Mouse (Mus musculus) limb, embryonic 11.5 days (tissue): ENCODE results near the gene Bcl10. TPM values are rescaled to one million over a fixed set of nuclear protein-coding genes. Genes with fewer than 3 reads are reported as not detected.

Source experiments
- ATAC-seq: fragments of 200-750 bp; cut with Nextera tagmentation; 2 replicates; pipeline ENCODE4 v1.8.0; 2017; ENCODE audit warnings: low read depth; ENCODE audit not compliant: insufficient number of reproducible peaks, low FRiP score, low TSS enrichment
- DNase-seq: peaks from one replicate; pipeline ENCODE4 v3.0.0-alpha.2; 2015; ENCODE audit warnings: low spot score
- H3K27ac ChIP-seq: fragments of 300-500 bp; sonication (generic); replicated peaks from 2 replicates; pipeline ENCODE4 v1.5.1; 2014; ENCODE audit warnings: low read depth, mild to moderate bottlenecking, low read length
- H3K27me3 ChIP-seq: fragments of 300-500 bp; sonication (generic); 2 replicates; pipeline ENCODE4 v1.6.1; 2014; ENCODE audit warnings: mild to moderate bottlenecking, low read length, mixed read lengths; ENCODE audit not compliant: control insufficient read depth, insufficient read depth
- H3K36me3 ChIP-seq: fragments of 300-500 bp; sonication (generic); 2 replicates; pipeline ENCODE4 v1.6.1; 2014; ENCODE audit warnings: mild to moderate bottlenecking, low read length, moderate library complexity, mixed read lengths; ENCODE audit not compliant: control insufficient read depth, insufficient read depth
- H3K4me1 ChIP-seq: fragments of 300-500 bp; sonication (generic); 2 replicates; pipeline ENCODE4 v1.6.1; 2014; ENCODE audit warnings: low read length, mixed read lengths; ENCODE audit not compliant: control insufficient read depth, insufficient read depth
- H3K4me2 ChIP-seq: fragments of 300-500 bp; sonication (generic); 2 replicates; pipeline ENCODE4 v1.6.1; 2014; ENCODE audit warnings: low read depth, mild to moderate bottlenecking, moderate library complexity; ENCODE audit not compliant: severe bottlenecking
- H3K4me3 ChIP-seq: fragments of 300-500 bp; sonication (generic); 2 replicates; pipeline ENCODE4 v1.5.1; 2014; ENCODE audit warnings: low read depth, low read length
- H3K9ac ChIP-seq: fragments of 300-500 bp; sonication (generic); 2 replicates; pipeline ENCODE4 v1.6.1; 2014; ENCODE audit warnings: mild to moderate bottlenecking, low read length
- H3K9me3 ChIP-seq: fragments of 300-500 bp; sonication (generic); 2 replicates; pipeline ENCODE4 v1.6.1; 2016; ENCODE audit warnings: low read length; ENCODE audit not compliant: control insufficient read depth
- WGBS: fragments of 180-500 bp; shearing (Covaris S2); extraction: QIAGEN DNeasy Blood & Tissue Kit; methylation state at CpG from one replicate; pipeline ENCODE4 v1.1.7; 2014; 5-methylcytosine and 5-hydroxymethylcytosine counted together
- polyA plus RNA-seq: library from polyadenylated mRNA; unstranded; fragments of >200 nt; fragmentation: Nextera tagmentation; extraction: Ambion mirVana; gene quantifications from 2 replicates; pipeline ENCODE4 v1.2.1, GENCODE M21; 2014

The Bcl10 gene
- polyA plus RNA-seq, 1 experiment from 2014 or later: 54.7 TPM

DNA sequence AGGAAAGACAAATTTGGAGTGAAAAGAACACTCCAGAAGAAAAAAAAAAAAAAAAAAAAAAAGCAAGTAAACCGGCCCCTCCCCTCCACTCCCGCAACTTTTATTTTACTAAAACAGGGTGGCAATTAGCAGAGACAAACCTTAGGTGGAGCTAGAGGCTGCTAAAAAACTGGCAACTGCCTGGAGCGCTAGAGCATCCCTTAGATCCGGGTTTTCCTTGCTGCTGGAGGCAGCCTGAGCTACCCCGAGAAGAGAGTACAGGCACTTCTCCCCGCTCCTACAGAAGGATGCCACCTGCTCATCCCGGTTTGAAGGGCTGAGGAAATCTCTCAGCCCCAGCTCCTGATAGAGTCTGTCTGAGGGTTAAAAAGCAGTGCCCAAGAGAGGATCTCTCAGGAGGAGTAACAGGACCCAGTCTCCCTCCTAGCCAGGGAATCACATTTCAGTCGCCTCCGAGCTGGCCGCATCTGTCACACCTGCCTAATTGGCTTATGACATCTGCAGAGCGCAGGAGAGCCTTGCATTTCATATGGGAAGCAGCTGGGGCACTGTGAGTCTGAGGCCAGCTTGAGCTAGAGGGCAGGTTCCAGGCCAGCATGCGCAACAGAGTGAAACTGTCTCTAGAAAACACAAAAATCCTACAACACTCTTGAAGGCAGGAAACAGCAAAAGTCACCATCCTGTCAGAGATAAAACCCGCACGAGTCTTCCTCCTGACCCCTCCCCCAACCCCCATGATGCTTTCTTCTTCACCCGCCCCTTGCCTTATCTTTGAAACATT is 27.6 kb downstream of the Bcl10 start:
- H3K27ac ChIP-seq: no peak overlapping the region
- WGBS: 6% methylated on average over 15 of the region's 15 CpGs
- ATAC-seq (peak; percentile 75), DNase-seq (peak; percentile 66)
- H3K9me3 ChIP-seq: no peaks in the 10 kb centered on the region
- no peak overlapping the region for H3K4me3 ChIP-seq
- H3K36me3 ChIP-seq: no peaks in the 10 kb centered on the region
- no peaks in the 10 kb centered on the region for H3K27me3 ChIP-seq
- 0 out of 2 replicates have a peak, but pooled peaks cover 2% of the 10 kb centered on the region for H3K4me1 ChIP-seq
- peak overlapping the region; percentile 23 for H3K4me2 ChIP-seq
- H3K9ac ChIP-seq: no peak overlapping the region

- H3K27ac ChIP-seq: no peak overlapping the region
- DNase-seq (no peak), ATAC-seq (no peak)
- WGBS: 35% methylated on average over 5 of the region's 5 CpGs
- no peak overlapping the region for H3K9ac ChIP-seq
- 0 out of 2 replicates have a peak, but pooled peaks cover 2% of the 10 kb centered on the region for H3K4me1 ChIP-seq
- 0 out of 2 replicates have a peak overlapping the region, but pooled peaks have one; percentile 23 for H3K4me2 ChIP-seq
- no peaks in the 10 kb centered on the region for H3K36me3 ChIP-seq
- H3K9me3 ChIP-seq: no peaks in the 10 kb centered on the region
- H3K4me3 ChIP-seq: no peak overlapping the region
- no peaks in the 10 kb centered on the region for H3K27me3 ChIP-seq
Measured at GRCm38 (mm10) chr3:145950815-145951130, 28.2 kb downstream of the Bcl10 start.

DNA sequence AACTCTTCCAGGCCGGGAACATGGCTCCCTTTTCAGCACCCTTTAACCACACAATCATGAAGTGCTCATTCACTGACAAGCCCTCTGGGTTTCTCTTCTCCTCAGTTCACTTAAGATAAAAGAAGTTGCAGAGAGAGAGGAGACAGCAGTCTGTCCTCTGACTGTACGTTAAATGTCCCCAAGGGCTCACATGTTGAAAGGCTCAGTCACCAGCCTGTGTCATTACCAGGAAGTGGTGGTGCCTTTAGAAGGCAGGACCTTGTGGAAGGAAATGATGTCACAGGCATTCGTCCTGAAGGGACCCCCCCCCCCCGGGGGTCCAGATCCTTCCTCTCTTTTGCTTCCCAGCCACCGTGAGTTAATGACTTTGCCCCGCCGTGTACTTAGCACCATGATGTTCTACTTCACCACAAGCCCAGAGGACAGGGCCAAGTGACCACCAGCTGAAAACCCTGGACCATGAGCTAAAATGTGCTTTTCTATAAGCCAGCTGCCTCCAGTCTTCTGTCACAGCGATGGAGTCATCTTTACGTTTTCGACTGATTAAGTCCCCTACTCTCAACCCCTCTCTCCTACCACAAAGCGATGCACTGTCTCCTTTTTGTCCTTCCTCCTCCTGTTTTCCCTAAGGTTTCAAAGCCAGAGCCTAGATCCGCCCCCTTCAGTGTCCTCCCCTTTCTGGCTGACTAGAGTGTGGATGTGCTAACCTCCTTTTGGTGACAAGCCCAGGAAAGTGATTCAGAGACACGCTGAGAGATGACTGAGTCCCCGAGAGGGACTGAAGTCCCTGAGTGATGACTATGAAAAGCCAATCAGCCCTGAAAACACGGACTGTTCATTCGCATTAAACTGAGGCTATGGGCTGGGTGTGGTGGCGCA is 28.9 kb downstream of the Bcl10 start:
- WGBS: 72% methylated on average over 17 of the region's 17 CpGs
- no peak for ATAC-seq

GRCm38 (mm10) chr3:145952945-145953344 is 30.3 kb downstream of the Bcl10 start:
- 0 out of 2 replicates have a peak, but pooled peaks cover 2% of the 10 kb centered on the region for H3K4me1 ChIP-seq
- H3K36me3 ChIP-seq: no peaks in the 10 kb centered on the region
- WGBS: 86% methylated on average over 7 of the region's 7 CpGs
- H3K9ac ChIP-seq: no peak overlapping the region
- DNase-seq (no peak), ATAC-seq (no peak)
- H3K27me3 ChIP-seq: no peaks in the 10 kb centered on the region
- H3K27ac ChIP-seq: no peak overlapping the region
- H3K4me3 ChIP-seq: no peak overlapping the region
- H3K4me2 ChIP-seq: no peak overlapping the region
- no peaks in the 10 kb centered on the region for H3K9me3 ChIP-seq

More for the DNA sequence above, 28.9 kb downstream of the Bcl10 start:
- no peak overlapping the region for H3K27ac ChIP-seq
- no peaks in the 10 kb centered on the region for H3K9me3 ChIP-seq
- H3K9ac ChIP-seq: no peak overlapping the region
- no peaks in the 10 kb centered on the region for H3K27me3 ChIP-seq
- H3K36me3 ChIP-seq: no peaks in the 10 kb centered on the region
- no peak for DNase-seq
- no peak overlapping the region for H3K4me3 ChIP-seq
- no peak overlapping the region for H3K4me2 ChIP-seq
- H3K4me1 ChIP-seq: 0 out of 2 replicates have a peak, but pooled peaks cover 2% of the 10 kb centered on the region

DNA sequence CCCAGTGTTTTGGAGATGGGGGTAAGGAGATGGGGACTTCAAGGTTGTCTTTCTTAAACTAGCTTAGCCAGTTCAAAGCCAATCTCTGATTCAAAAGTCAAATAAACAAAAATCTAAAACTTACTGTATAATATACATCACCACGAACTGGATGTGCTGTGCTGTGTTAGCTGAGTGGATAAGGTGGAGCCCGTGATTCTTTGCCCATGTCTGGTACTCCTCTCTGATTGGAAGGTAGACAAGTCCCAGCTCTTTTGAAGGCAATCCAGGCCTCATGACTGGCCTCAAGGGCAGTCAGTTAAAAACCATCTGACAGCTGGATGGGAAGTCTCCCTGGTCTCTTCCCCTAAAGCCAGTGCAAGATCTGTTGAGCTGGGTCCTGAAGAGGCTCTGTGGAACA is 30.8 kb downstream of the Bcl10 start:
- Histone ChIP-seq H3K27ac (no peak overlapping the region), H3K4me2 (no peak overlapping the region), H3K36me3 (no peaks in the 10 kb centered on the region), H3K9me3 (no peaks in the 10 kb centered on the region), H3K4me1 (0 out of 2 replicates have a peak, but pooled peaks cover 2% of the 10 kb centered on the region), H3K27me3 (no peaks in the 10 kb centered on the region), H3K9ac (no peak overlapping the region), H3K4me3 (no peak overlapping the region)
- ATAC-seq (no peak), DNase-seq (no peak)
- 84% methylated on average over 2 of the region's 2 CpGs for WGBS

- no peak overlapping the region for H3K4me3 ChIP-seq
- no peaks in the 10 kb centered on the region for H3K9me3 ChIP-seq
- H3K9ac ChIP-seq: no peak overlapping the region
- H3K4me1 ChIP-seq: peaks cover 9% of the 10 kb centered on the region; the same call in 1 of the 2 replicates
- H3K36me3 ChIP-seq: no peaks in the 10 kb centered on the region
- no peak overlapping the region for H3K4me2 ChIP-seq
- no peak overlapping the region for H3K27ac ChIP-seq
- DNase-seq (no peak), ATAC-seq (no peak)
- WGBS: 63% methylated on average over 1 of the region's 1 CpGs
- peaks cover 18% of the 10 kb centered on the region for H3K27me3 ChIP-seq
Measured at GRCm38 (mm10) chr3:145959824-145960223, 37.2 kb downstream of the Bcl10 start.

DNA sequence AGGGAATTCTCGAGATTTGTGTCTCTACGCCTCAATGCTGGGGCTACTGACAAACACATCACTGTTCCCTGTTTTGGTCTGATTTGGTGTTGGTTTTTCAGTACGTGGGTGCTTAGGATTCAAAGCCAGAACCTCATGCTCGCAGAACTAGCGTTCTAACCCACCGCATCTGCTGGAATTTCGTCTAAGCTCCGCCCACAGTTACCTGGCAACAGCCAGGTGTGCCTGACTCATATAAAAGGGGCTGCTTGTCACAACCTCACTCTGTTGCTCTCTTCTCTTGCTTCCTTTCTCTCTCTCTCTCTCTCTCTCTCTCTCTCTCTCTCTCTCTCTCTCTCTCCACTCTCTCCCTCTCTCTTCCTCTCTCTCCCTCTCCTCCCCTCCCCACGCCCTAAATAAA is 39.8 kb downstream of the Bcl10 start:
- WGBS: 12% methylated on average over 9 of the region's 9 CpGs
- no peak for ATAC-seq
- Histone ChIP-seq H3K36me3 (no peaks in the 10 kb centered on the region), H3K9ac (no peak overlapping the region), H3K4me2 (no peak overlapping the region), H3K9me3 (no peaks in the 10 kb centered on the region), H3K27ac (no peak overlapping the region), H3K4me1 (peaks cover 9% of the 10 kb centered on the region; the same call in 1 of the 2 replicates), H3K27me3 (peaks cover 18% of the 10 kb centered on the region), H3K4me3 (no peak overlapping the region)
- DNase-seq: no peak
